Mouse (Mus musculus) left cerebral cortex, adult 8-10 months (tissue): ENCODE results near the gene Gpat3. TPM values are rescaled to one million over a fixed set of nuclear protein-coding genes. Genes with fewer than 3 reads are reported as not detected.

Experiments used
- DNase-seq, 2 experiments: peaks; one replicate each; pipeline ENCODE4 v3.0.0; 2022; ENCODE audit warnings: low spot score in 2 of 2
- total RNA-seq, 4 experiments: library from RNA; stranded (reverse); gene quantifications; 2 replicates each; pipeline ENCODE4 v1.2.4; 2022

The Gpat3 gene
- total RNA-seq, 4 experiments from 2014 or later: 5.2 to 7.0 (median 5.8) TPM

DNA sequence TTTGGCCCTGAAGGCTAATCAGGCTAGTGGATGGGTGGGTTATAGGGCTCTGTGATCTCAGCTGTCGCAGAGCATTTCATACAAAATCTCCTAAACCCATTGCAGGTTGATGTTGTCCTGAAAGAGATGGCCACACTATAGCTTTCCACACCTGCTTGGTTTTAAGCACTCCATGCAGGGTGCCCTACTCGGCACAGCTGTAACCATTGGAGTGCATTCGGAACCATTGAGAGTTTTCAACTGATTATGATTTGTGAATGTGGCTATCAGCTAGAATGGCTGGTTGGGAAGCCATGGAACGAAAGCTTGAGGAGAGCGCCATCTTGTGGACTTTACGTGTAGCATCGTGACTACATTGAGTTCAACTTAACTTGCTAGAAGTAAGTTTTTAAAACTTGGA, 69.5 kb downstream of the Gpat3 start:
- peak in 1 of 2 experiments; percentile 10 for DNase-seq

DNA sequence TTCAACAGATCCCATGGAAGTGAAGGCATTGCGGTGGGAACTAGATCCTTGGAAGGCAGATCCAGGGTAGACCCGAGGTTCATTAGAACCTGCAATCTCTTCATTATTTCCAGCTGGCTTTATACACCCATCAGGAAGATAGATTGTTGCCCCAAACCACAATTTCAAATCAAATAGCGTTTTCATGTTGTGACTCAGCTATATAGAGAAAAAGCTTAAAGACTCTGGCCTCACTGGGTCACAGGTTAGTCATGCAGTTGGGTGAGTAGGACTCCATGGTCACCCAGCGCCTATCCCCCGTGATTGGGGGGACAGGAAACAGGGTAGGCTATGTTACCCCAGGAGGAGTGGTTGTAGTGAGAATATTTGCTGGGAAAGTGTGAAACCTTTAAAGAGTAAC, 69.9 kb downstream of the Gpat3 start:
- DNase-seq: no peak

DNA sequence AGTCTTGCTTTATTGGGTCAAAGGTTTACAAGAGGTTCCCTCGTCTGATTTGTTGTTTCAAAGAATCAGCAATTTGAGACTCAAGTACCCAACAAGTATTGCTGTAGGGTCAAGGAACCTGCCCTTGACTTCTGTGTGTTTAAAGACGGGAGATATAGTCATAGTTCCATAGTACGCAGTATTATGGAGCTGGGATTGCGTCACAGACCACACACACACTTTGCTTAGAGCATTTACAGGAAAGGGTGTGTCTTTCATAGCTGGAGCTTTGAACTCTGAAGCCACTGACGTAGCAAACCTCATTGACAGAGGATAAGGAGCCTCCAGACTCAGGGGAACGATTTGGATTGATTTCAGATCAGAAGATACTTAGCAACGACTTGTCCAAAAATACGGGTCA, 70.9 kb downstream of the Gpat3 start:
- DNase-seq: no peak

DNA sequence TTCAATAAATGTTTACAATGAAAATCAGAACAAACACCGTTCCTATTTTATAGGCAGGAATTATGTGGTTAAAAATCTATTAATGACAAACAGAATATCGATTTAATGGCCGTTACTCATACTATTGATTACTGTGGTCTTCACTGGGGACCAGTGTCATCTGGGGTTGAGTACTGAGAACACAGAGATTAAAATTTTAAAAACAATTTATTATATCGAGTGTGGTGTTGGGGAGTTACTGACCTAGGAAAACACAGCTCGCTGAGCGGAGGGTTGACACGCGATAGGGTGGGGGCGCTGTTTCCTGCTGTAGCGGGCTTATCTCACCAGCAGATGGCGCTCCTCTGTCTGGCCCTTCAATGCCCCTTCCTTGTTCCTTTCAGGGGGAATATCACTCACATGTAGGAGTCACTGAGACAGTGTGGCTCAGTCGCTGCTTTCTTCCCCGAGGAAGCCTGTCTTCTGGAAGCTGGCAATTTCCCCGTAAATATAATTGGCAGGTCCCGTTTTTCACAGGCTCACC, 71.8 kb downstream of the Gpat3 start:
- DNase-seq: peak in 1 of 2 experiments; percentile 44

DNA sequence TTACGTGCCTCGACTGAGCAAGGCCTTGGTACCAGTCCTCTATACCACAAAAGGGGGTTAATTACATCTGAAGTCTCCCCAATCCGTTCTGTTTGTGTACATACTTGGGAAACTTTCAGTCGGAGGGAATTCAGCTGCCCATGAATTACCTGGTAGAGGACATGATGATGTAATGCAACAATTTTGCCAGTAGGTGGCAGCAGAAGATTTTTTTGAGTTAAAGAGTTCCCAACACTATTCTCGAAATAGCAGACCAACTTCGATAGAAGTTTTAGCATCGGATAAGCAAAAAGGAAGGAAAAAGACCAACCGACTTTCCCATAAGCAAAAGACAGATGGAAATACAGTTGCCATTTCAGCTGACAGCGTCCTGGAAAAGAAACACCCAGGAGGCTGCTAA, 73.6 kb downstream of the Gpat3 start:
- DNase-seq: peak in 1 of 2 experiments; percentile 16

DNA sequence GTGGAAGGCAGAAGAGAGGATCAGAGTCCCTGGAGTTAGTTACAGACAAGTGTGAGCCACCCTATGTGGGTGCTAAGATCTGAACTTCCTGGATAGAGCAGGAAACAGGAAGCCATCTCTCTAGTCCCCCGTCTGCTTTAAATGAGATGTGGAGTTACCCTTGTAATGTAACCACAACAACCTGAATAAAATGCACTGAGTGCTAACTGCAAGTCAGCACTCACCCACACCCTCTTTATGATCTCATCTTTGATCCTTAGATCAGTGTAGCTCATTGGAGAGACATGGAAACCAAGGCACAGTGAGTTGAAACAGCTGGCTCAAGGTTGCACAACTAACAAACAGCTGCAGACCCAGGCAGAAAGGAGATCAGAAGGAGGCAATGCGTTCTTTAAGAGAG, 84.2 kb downstream of the Gpat3 start:
- no peak for DNase-seq

DNA sequence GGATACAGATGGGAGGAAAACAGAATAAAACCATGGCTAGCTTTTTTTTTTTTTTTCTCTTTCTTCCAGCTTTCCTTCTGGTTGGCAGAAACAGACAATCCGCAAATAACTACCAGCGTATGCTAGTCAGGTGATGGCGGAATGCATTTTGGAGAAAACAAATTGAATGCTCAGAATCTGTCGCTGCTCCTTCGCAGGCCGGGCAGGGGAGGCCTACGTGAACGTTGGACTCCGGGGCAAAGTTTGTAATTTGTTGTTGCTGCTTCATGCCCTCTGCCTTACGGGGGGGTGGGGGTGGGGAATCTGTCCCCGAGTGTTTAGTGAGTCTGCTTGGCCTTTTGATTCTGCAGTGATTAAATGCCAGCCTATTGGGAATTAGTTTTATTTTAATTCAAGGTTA, 98.2 kb downstream of the Gpat3 start:
- DNase-seq: no peak

DNA sequence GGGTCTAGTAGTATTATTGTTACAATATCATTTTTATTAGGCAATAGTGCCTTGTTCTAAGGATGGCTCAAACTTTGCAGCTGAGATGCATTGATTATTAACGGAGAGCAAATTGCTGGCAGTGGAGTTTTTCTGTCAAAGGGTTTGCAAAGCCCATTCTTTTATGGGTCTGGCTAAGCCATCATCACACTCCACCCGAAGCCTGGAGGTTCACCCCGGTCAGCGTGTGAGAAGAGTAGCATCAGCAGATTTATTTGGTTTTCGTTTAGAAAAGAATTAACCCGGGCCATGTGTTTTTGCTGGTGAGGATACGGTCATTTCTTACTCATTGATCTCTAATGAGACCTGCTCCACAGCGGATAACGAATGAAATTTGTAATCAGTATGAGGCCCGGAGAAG, 99.8 kb downstream of the Gpat3 start:
- no peak for DNase-seq

Other genes starting within 250 kb of the Gpat3 start
- 10 to 100 TPM; 71.9 to 86.4 (median 74.6) TPM for gene Coq2, start 170.6 kb upstream of the Gpat3 start, total RNA-seq
- gene Hpse, start 126.0 kb upstream of the Gpat3 start, total RNA-seq: 1 to 10 TPM in 3 of 4 experiments, under 1 TPM in 1; 0.93 to 1.7 (median 1.4) TPM
- 10 to 100 TPM; 18.1 to 22.3 (median 19.9) TPM for gene Helq, start 47.1 kb upstream of the Gpat3 start, total RNA-seq
- 10 to 100 TPM; 58.1 to 72.4 (median 64.7) TPM for gene Mrps18c, start 47.1 kb upstream of the Gpat3 start, total RNA-seq
- gene Abraxas1, start 24.7 kb upstream of the Gpat3 start, total RNA-seq: 10 to 100 TPM in 3 of 4 experiments, 1 to 10 TPM in 1; 6.5 to 14.4 (median 11.5) TPM